Mouse (Mus musculus): Measurements from ENCODE around the gene 2610044O15Rik8. TPM values are rescaled to one million over a fixed set of nuclear protein-coding genes. Genes with fewer than 3 reads are reported as not detected.
"Not testable (repeated sequence)": the region's sequence is repeated elsewhere in the genome, so short reads cannot be mapped to it uniquely, and the experiment has no call there.

The 2610044O15Rik8 gene
- polyA plus RNA-seq (2014; fragmentation: Nextera tagmentation; extraction: Ambion mirVana): 18.5 and 18.8 TPM in 2 replicates

DNA sequence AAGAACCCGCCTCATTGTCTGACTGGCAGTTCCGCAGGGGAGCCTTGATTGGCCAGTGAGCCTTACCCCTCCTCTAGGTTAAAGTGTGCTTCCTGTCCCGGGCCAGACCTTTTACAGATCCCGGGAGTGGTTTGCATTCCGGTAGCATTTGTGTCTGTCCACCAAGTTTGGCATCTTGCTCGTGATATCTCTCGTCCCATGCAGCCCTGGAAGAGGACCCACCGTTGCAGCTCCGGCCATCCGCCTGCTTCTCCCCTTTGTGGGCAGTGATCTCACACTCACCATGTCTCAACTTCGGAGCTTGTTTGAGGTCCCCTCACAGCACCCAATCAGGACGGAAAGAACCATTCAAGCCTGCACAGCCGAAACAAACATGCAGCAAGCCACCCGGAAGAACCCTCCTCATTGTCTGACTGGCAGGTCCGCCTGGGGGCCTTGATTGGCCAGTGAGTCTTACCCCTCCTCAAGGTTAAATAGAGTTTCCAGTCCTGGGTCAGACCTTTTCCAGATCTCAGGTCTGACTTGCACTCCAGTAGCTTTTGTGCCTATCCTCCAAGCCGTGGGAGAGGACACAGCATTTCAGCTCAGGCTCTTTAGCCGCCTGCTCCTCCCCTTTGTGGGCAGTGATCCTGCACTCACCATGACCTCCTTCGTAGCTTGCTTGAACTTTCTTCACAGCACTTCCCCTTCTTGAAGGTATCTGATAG lies at the start of gene 2610044O15Rik8:
2610044O15Rik8 (minus strand) TSS at position 380 of the 707 bp plus-strand sequence.
- Histone ChIP-seq H3K27me3 (ENCODE audit: control insufficient read depth, insufficient read depth, low read length) (no peaks in the 10 kb centered on the region), H3K36me3 (ENCODE audit: control insufficient read depth, insufficient read depth, low read length) (no peaks in the 10 kb centered on the region), H3K9me3 (replicated peaks; ENCODE audit: control insufficient read depth, low read length) (no peaks in the 10 kb centered on the region), H3K4me1 (ENCODE audit: control insufficient read depth, insufficient read depth, low read length) (peaks cover 5% of the 10 kb centered on the region; the same call in 1 of the 2 replicates), H3K27ac (ENCODE audit: low read depth, low read length) (peak within 1 kb of the TSS; percentile 91), H3K9ac (ENCODE audit: low read depth, low read length) (peak within 1 kb of the TSS; percentile 73), H3K4me3 (ENCODE audit: low read depth, low read length) (peak within 1 kb of the TSS; percentile 67), H3K4me2 (peak within 1 kb of the TSS; percentile 68)
- 2% methylated on average over 18 of the region's 18 CpGs for WGBS (ENCODE audit: insufficient replicate concordance)
- peak; percentile 99 for ATAC-seq (replicated peaks; ENCODE audit: insufficient number of reproducible peaks, low FRiP score, low TSS enrichment)

GRCm38 (mm10) chr8:129265918-129266317 lies 31.7 kb upstream of the 2610044O15Rik8 start:
- H3K36me3 ChIP-seq (ENCODE audit: control insufficient read depth, insufficient read depth, low read length): peaks cover 11% of the 10 kb centered on the region; the same call in 1 of the 2 replicates
- WGBS (ENCODE audit: insufficient replicate concordance): 86% methylated on average over 1 of the region's 1 CpGs

DNA sequence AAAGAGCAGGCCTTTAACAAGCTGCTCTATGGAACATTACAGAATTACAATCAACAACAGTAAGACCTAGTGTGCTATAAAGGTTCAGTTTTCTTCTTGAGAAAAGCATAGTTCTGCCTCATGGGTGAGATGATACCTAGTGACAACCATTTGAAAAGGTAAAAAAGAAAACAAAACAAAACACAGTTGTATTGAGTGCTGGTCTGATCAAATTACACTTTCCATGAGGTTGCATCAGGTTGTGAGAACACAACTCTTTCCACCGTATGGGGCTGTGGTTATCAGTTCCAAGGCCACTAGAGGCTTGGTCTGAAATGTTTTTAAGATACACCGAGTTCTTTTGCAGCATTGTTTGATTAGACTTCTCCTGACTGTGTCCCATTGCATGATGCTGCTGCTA lies 30.1 kb upstream of the 2610044O15Rik8 start:
- H3K4me3 ChIP-seq (ENCODE audit: low read depth, low read length): no peak overlapping the region
- peaks cover 8% of the 10 kb centered on the region for H3K9me3 ChIP-seq (replicated peaks; ENCODE audit: control insufficient read depth, low read length)
- no peaks in the 10 kb centered on the region for H3K4me1 ChIP-seq (ENCODE audit: control insufficient read depth, insufficient read depth, low read length)
- H3K36me3 ChIP-seq (ENCODE audit: control insufficient read depth, insufficient read depth, low read length): peaks cover 11% of the 10 kb centered on the region; the same call in 1 of the 2 replicates
- H3K9ac ChIP-seq (ENCODE audit: low read depth, low read length): no peak overlapping the region
- no peaks in the 10 kb centered on the region for H3K27me3 ChIP-seq (ENCODE audit: control insufficient read depth, insufficient read depth, low read length)
- peak overlapping the region; percentile 69 for H3K4me2 ChIP-seq
- WGBS (ENCODE audit: insufficient replicate concordance): 62% methylated on average over 2 of the region's 2 CpGs
- no peak for ATAC-seq (replicated peaks; ENCODE audit: insufficient number of reproducible peaks, low FRiP score, low TSS enrichment)
- no peak overlapping the region for H3K27ac ChIP-seq (ENCODE audit: low read depth, low read length)

More at GRCm38 (mm10) chr8:129265918-129266317, 31.7 kb upstream of the 2610044O15Rik8 start:
- H3K4me1 ChIP-seq (ENCODE audit: control insufficient read depth, insufficient read depth, low read length): no peaks in the 10 kb centered on the region
- no peak for ATAC-seq (replicated peaks; ENCODE audit: insufficient number of reproducible peaks, low FRiP score, low TSS enrichment)
- H3K27me3 ChIP-seq (ENCODE audit: control insufficient read depth, insufficient read depth, low read length): no peaks in the 10 kb centered on the region
- H3K9ac ChIP-seq (ENCODE audit: low read depth, low read length): no peak overlapping the region
- H3K27ac ChIP-seq (ENCODE audit: low read depth, low read length): no peak overlapping the region
- H3K4me3 ChIP-seq (ENCODE audit: low read depth, low read length): no peak overlapping the region
- no peak overlapping the region for H3K4me2 ChIP-seq
- H3K9me3 ChIP-seq (replicated peaks; ENCODE audit: control insufficient read depth, low read length): peaks cover 8% of the 10 kb centered on the region

DNA sequence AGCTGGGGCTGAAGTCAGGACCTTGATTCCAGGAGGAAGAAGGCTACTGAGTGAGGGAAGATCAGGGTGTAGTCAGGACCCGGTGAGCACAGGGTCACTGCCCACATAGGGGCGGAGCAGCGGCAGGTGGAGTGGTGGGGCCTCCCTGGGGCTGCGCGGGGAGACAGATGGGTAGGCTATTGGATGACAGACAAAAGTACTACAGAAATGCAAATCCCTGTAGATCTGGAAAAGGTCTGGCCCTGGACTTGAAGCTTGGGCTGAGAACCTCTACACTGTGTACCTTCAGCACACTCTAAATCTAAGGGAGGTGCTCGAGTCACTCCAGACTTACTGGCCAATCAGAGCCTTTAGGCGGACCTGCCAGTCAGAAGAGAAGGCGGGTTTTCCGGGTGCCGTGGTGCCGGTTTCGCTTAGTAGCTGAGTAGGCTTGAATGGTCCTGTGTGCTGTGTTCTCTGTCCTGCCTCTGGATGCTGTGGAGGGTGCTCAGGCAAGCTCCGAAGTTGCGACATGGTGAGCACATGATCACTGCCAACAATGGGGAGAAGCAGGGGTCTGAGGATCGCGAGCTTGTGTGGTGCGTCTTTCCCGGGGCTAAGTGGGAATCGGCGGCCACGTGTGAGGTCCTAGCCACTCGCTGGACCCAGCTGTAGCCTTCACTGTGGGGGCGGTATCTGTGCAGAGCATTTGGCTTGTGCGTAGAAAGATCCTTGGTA lies 29.2 kb upstream of the 2610044O15Rik8 start:
- not testable (repeated sequence) for H3K27me3 ChIP-seq (ENCODE audit: control insufficient read depth, insufficient read depth, low read length); H3K4me1 ChIP-seq (ENCODE audit: control insufficient read depth, insufficient read depth, low read length); H3K27ac ChIP-seq (ENCODE audit: low read depth, low read length); H3K9me3 ChIP-seq (replicated peaks; ENCODE audit: control insufficient read depth, low read length); H3K36me3 ChIP-seq (ENCODE audit: control insufficient read depth, insufficient read depth, low read length)
- peak; percentile 94 for ATAC-seq (replicated peaks; ENCODE audit: insufficient number of reproducible peaks, low FRiP score, low TSS enrichment)
- peak overlapping the region; percentile 73 for H3K9ac ChIP-seq (ENCODE audit: low read depth, low read length)
- WGBS (ENCODE audit: insufficient replicate concordance): 2% methylated on average over 23 of the region's 24 CpGs
- H3K4me3 ChIP-seq (ENCODE audit: low read depth, low read length): peak overlapping the region; percentile 59
- H3K4me2 ChIP-seq: peak overlapping the region; percentile 69

- Histone ChIP-seq H3K27me3 (ENCODE audit: control insufficient read depth, insufficient read depth, low read length) (no peaks in the 10 kb centered on the region), H3K4me3 (ENCODE audit: low read depth, low read length) (peak overlapping the region; percentile 67), H3K27ac (ENCODE audit: low read depth, low read length) (peak overlapping the region; percentile 91), H3K9me3 (replicated peaks; ENCODE audit: control insufficient read depth, low read length) (no peaks in the 10 kb centered on the region), H3K4me2 (peak overlapping the region; percentile 68), H3K9ac (ENCODE audit: low read depth, low read length) (peak overlapping the region; percentile 73), H3K36me3 (ENCODE audit: control insufficient read depth, insufficient read depth, low read length) (no peaks in the 10 kb centered on the region), H3K4me1 (ENCODE audit: control insufficient read depth, insufficient read depth, low read length) (peaks cover 5% of the 10 kb centered on the region; the same call in 1 of the 2 replicates)
- ATAC-seq (replicated peaks; ENCODE audit: insufficient number of reproducible peaks, low FRiP score, low TSS enrichment): peak; percentile 15; the same call in 1 of the 2 replicates
- WGBS (ENCODE audit: insufficient replicate concordance): 1% methylated on average over 9 of the region's 9 CpGs
Observed at GRCm38 (mm10) chr8:129233664-129234026, 561 bp downstream of the 2610044O15Rik8 start.

Other genes starting within 250 kb of the 2610044O15Rik8 start
- gene Ccdc7a, start 168.9 kb downstream of the 2610044O15Rik8 start, polyA plus RNA-seq (2014; fragmentation: Nextera tagmentation; extraction: Ambion mirVana): not detected in 2 replicates
- not detected in 2 replicates for gene Ccdc7b, start 167.3 kb downstream of the 2610044O15Rik8 start, polyA plus RNA-seq (2014; fragmentation: Nextera tagmentation; extraction: Ambion mirVana)
- not detected in 2 replicates for gene Gm10999, start 102.7 kb downstream of the 2610044O15Rik8 start, polyA plus RNA-seq (2014; fragmentation: Nextera tagmentation; extraction: Ambion mirVana)

Data from heart, embryonic 11.5 days (tissue).